Mouse (Mus musculus): ENCODE data around the gene Slc10a7.
"Not testable (repeated sequence)": the region's sequence is repeated elsewhere in the genome, so short reads cannot be mapped to it uniquely, and the experiment has no call there.

Slc10a7 gene

GRCm38 (mm10) chr8:78667399-78667798 is 158.3 kb downstream of the Slc10a7 start:
- no peak for DNase-seq (ENCODE audit: low read depth, low spot score)

- no peak for DNase-seq (ENCODE audit: low read depth, low spot score)
These were observed 159.1 kb downstream of the Slc10a7 start for GRCm38 (mm10) chr8:78668206-78668605.

- no peak for DNase-seq (ENCODE audit: low read depth, low spot score)
These were observed 161.1 kb downstream of the Slc10a7 start for GRCm38 (mm10) chr8:78670241-78670640.

GRCm38 (mm10) chr8:78678541-78679219 is 169.5 kb downstream of the Slc10a7 start:
- DNase-seq (ENCODE audit: low read depth, low spot score), result peak; percentile 83

- DNase-seq (ENCODE audit: low read depth, low spot score), result no peak
These were observed 181.6 kb downstream of the Slc10a7 start for GRCm38 (mm10) chr8:78690795-78691194.

- no peak for DNase-seq (ENCODE audit: low read depth, low spot score)
These were observed 189.2 kb downstream of the Slc10a7 start for GRCm38 (mm10) chr8:78698331-78698741.

GRCm38 (mm10) chr8:78703068-78703820 is 194.1 kb downstream of the Slc10a7 start:
- DNase-seq (ENCODE audit: low read depth, low spot score), result no peak

GRCm38 (mm10) chr8:78705980-78706379 is 196.8 kb downstream of the Slc10a7 start:
- DNase-seq (ENCODE audit: low read depth, low spot score), result no peak

- DNase-seq (ENCODE audit: low read depth, low spot score), result no peak
These were observed 200.9 kb downstream of the Slc10a7 start for GRCm38 (mm10) chr8:78709948-78710644.

- DNase-seq (ENCODE audit: low read depth, low spot score), result no peak
These were observed 201.8 kb downstream of the Slc10a7 start for GRCm38 (mm10) chr8:78710961-78711360.

- DNase-seq (ENCODE audit: low read depth, low spot score), result no peak
These were observed 205.7 kb downstream of the Slc10a7 start for GRCm38 (mm10) chr8:78714880-78715279.

- no peak for DNase-seq (ENCODE audit: low read depth, low spot score)
These were observed 207.4 kb downstream of the Slc10a7 start for GRCm38 (mm10) chr8:78716546-78716945.

GRCm38 (mm10) chr8:78717191-78717590 is 208.0 kb downstream of the Slc10a7 start:
- DNase-seq (ENCODE audit: low read depth, low spot score), result not testable (repeated sequence)

GRCm38 (mm10) chr8:78719279-78720040 is 210.3 kb downstream of the Slc10a7 start:
- DNase-seq (ENCODE audit: low read depth, low spot score), result peak; percentile 19

GRCm38 (mm10) chr8:78720041-78720414 is 210.9 kb downstream of the Slc10a7 start:
- no peak for DNase-seq (ENCODE audit: low read depth, low spot score)

- no peak for DNase-seq (ENCODE audit: low read depth, low spot score)
These were observed 212.4 kb downstream of the Slc10a7 start for GRCm38 (mm10) chr8:78721576-78721975.

GRCm38 (mm10) chr8:78722201-78722600 is 213.1 kb downstream of the Slc10a7 start:
- DNase-seq (ENCODE audit: low read depth, low spot score), result no peak

GRCm38 (mm10) chr8:78724832-78725231 is 215.7 kb downstream of the Slc10a7 start:
- peak; percentile 81 for DNase-seq (ENCODE audit: low read depth, low spot score)

- DNase-seq (ENCODE audit: low read depth, low spot score), result no peak
These were observed 219.1 kb downstream of the Slc10a7 start for GRCm38 (mm10) chr8:78728240-78728639.

GRCm38 (mm10) chr8:78732410-78732809 is 223.3 kb downstream of the Slc10a7 start:
- DNase-seq (ENCODE audit: low read depth, low spot score), result peak; percentile 42

GRCm38 (mm10) chr8:78732995-78733512 is 223.9 kb downstream of the Slc10a7 start:
- no peak for DNase-seq (ENCODE audit: low read depth, low spot score)

Data from 3T3-L1 (cell line).